Mouse (Mus musculus) megakaryocyte, embryonic 14.5 days (primary cell): ENCODE results near the gene Rnase13.
"Not testable (repeated sequence)": the region's sequence is repeated elsewhere in the genome, so short reads cannot be mapped to it uniquely, and the experiment has no call there.

ENCODE experiments used
- FLI1 ChIP-seq: IDR thresholded peaks from 2 replicates; pipeline ENCODE4 v1.6.1; 2012; ENCODE audit warnings: low read length, inconsistent platforms, mixed read lengths
- GATA1 ChIP-seq: IDR thresholded peaks from 3 replicates; pipeline ENCODE4 v1.6.1; 2012; ENCODE audit warnings: mixed read lengths, low read length, inconsistent platforms, borderline replicate concordance

DNA sequence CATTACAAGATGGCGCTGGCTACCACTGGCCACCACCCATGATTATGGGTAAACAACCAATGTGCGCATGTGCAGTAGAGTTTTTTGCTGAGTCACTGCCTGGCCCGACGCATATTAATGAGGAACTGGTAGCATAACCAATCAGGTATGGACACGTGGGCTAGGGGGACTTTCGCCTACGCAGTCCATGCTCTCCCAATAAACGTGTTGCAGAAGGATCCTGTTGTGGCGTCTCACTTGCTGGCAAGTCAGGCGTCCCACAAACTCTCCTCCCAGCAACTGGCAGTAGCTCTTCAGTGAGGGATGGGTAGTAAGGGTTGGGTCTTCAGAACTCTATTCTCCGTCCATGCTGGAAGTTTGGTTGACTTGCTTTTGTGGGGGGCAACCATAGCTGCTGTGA, 4.4 kb upstream of the Rnase13 start:
- TF ChIP-seq FLI1, GATA1: not testable (repeated sequence)
